Mouse (Mus musculus): ENCODE data around the gene Cmtm2b. TPM values are rescaled to one million over a fixed set of nuclear protein-coding genes. Genes with fewer than 3 reads are reported as not detected.
"Not testable (repeated sequence)": the region's sequence is repeated elsewhere in the genome, so short reads cannot be mapped to it uniquely, and the experiment has no call there.

Gene Cmtm2b
- polyA plus RNA-seq (2014; fragmentation: Nextera tagmentation; extraction: Ambion mirVana): not detected in 2 replicates

DNA sequence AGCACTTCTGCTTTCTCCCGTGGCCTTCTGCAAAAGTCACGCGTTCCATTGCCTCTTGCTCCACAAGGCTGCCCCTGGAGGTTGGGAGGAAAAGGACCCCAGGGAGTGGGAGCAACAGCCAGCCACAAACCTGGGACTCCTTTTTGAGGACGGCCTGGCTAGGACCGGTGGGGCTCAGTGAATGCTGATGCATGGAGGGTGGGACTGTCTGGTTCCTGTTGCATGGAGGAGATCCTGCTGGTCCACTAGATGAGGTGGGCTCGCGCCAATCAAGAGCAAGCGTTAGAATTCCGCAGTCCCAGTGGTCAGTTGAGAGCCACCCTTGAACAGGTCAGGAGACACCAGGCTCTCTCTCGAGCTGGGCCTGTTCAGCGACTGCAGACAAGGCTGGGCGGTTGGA lies at the start of gene Cmtm2b:
Gene Cmtm2b (plus strand): TSS at position 301 of the 400 bp plus-strand sequence.
- H3K27ac ChIP-seq (ENCODE audit: low read depth); H3K4me3 ChIP-seq (ENCODE audit: low read depth, low read length); H3K27me3 ChIP-seq (replicated peaks; ENCODE audit: control insufficient read depth, insufficient read depth, low read length); H3K9ac ChIP-seq (ENCODE audit: low read length); ATAC-seq (replicated peaks; ENCODE audit: low FRiP score, low TSS enrichment, low read depth); H3K4me2 ChIP-seq (ENCODE audit: low read length); H3K36me3 ChIP-seq (ENCODE audit: control insufficient read depth, insufficient read depth, low read length); DNase-seq (ENCODE audit: low spot score); H3K4me1 ChIP-seq (replicated peaks; ENCODE audit: control insufficient read depth, insufficient read depth, low read length); H3K9me3 ChIP-seq (ENCODE audit: control insufficient read depth, low read length): not testable (repeated sequence)
- 90% methylated on average over 12 of the region's 12 CpGs for WGBS

DNA sequence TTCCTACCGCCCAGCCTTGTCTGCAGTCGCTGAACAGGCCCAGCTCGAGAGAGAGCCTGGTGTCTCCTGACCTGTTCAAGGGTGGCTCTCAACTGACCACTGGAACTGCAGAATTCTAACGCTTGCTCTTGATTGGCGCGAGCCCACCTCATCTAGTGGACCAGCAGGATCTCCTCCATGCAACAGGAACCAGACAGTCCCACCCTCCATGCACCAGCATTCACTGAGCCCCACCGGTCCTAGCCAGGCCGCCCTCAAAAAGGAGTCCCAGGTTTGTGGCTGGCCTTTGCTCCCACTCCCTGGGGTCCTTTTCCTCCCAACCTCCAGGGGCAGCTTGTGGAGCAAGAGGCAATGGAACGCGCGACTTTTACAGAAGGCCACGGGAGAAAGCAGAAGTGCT lies 28.9 kb upstream of the Cmtm2b start, which contains the start of gene Cmtm2a:
Gene Cmtm2a (minus strand): TSS at position 101 of the 400 bp plus-strand sequence.
- H3K9me3 ChIP-seq (ENCODE audit: control insufficient read depth, low read length); ATAC-seq (replicated peaks; ENCODE audit: low FRiP score, low TSS enrichment, low read depth); DNase-seq (ENCODE audit: low spot score); H3K36me3 ChIP-seq (ENCODE audit: control insufficient read depth, insufficient read depth, low read length); H3K4me1 ChIP-seq (replicated peaks; ENCODE audit: control insufficient read depth, insufficient read depth, low read length); H3K4me2 ChIP-seq (ENCODE audit: low read length); H3K27ac ChIP-seq (ENCODE audit: low read depth); H3K9ac ChIP-seq (ENCODE audit: low read length); H3K27me3 ChIP-seq (replicated peaks; ENCODE audit: control insufficient read depth, insufficient read depth, low read length); H3K4me3 ChIP-seq (ENCODE audit: low read depth, low read length): not testable (repeated sequence)
- WGBS: 87% methylated on average over 11 of the region's 12 CpGs

DNA sequence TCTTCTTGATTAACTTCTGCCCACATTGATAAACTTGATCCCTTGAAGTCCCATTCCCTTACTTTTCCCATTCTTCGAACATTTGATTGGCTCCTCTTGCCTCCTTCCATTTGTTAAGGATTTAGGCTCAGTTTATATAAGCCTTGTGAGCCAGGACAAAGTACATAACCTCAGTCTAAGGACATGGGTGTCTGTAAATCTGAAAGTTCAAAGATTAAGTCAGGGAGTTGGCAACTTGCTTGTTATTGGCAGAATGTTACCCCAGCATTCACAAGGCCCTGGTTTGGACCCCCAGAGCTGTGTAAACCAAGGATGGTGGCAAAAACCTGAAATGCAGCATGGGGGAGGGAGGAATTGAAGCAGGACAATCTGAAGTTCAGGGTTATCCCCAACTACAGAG lies 27.6 kb upstream of the Cmtm2b start:
- no peaks in the 10 kb centered on the region for H3K36me3 ChIP-seq (ENCODE audit: control insufficient read depth, insufficient read depth, low read length)
- no peak overlapping the region for H3K4me2 ChIP-seq (ENCODE audit: low read length)
- no peak for DNase-seq (ENCODE audit: low spot score)
- H3K27ac ChIP-seq (ENCODE audit: low read depth): no peak overlapping the region
- H3K27me3 ChIP-seq (replicated peaks; ENCODE audit: control insufficient read depth, insufficient read depth, low read length): no peaks in the 10 kb centered on the region
- no peak overlapping the region for H3K9ac ChIP-seq (ENCODE audit: low read length)
- no peaks in the 10 kb centered on the region for H3K4me1 ChIP-seq (replicated peaks; ENCODE audit: control insufficient read depth, insufficient read depth, low read length)
- H3K4me3 ChIP-seq (ENCODE audit: low read depth, low read length): no peak overlapping the region
- ATAC-seq (replicated peaks; ENCODE audit: low FRiP score, low TSS enrichment, low read depth): no peak
- 94% methylated on average over 1 of the region's 1 CpGs for WGBS
- H3K9me3 ChIP-seq (ENCODE audit: control insufficient read depth, low read length): no peaks in the 10 kb centered on the region

GRCm38 (mm10) chr8:104301577-104301976 lies 20.5 kb upstream of the Cmtm2b start:
- not testable (repeated sequence) for H3K4me2 ChIP-seq (ENCODE audit: low read length); H3K9me3 ChIP-seq (ENCODE audit: control insufficient read depth, low read length); H3K36me3 ChIP-seq (ENCODE audit: control insufficient read depth, insufficient read depth, low read length); H3K4me3 ChIP-seq (ENCODE audit: low read depth, low read length); H3K27ac ChIP-seq (ENCODE audit: low read depth); H3K4me1 ChIP-seq (replicated peaks; ENCODE audit: control insufficient read depth, insufficient read depth, low read length); H3K27me3 ChIP-seq (replicated peaks; ENCODE audit: control insufficient read depth, insufficient read depth, low read length); ATAC-seq (replicated peaks; ENCODE audit: low FRiP score, low TSS enrichment, low read depth); DNase-seq (ENCODE audit: low spot score); H3K9ac ChIP-seq (ENCODE audit: low read length)
- WGBS: 25% methylated on average over 3 of the region's 3 CpGs

- DNase-seq (ENCODE audit: low spot score); H3K27ac ChIP-seq (ENCODE audit: low read depth); H3K36me3 ChIP-seq (ENCODE audit: control insufficient read depth, insufficient read depth, low read length); H3K9ac ChIP-seq (ENCODE audit: low read length); H3K4me2 ChIP-seq (ENCODE audit: low read length); ATAC-seq (replicated peaks; ENCODE audit: low FRiP score, low TSS enrichment, low read depth); H3K4me3 ChIP-seq (ENCODE audit: low read depth, low read length); H3K4me1 ChIP-seq (replicated peaks; ENCODE audit: control insufficient read depth, insufficient read depth, low read length); H3K9me3 ChIP-seq (ENCODE audit: control insufficient read depth, low read length); H3K27me3 ChIP-seq (replicated peaks; ENCODE audit: control insufficient read depth, insufficient read depth, low read length): not testable (repeated sequence)
- 91% methylated on average over 4 of the region's 4 CpGs for WGBS
These were observed 19.5 kb upstream of the Cmtm2b start for GRCm38 (mm10) chr8:104302536-104302935.

DNA sequence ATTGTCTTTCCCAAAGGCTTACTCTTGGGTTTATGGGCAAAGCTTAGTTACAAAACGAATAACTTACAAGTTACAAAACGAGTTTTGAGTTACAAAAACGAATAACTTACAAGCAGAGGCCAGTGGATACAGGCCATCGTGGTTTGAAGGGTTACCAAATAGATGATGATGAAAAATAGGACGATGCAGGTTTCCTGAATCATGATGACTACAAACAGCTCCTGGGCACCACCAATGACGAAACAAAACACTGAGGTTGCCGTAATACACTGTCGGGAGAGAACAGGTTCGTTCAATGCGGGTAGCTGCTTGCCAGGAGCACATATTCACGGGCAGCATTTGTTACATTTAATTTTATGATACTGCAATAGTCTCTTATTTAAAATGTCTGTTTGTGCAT lies 17.1 kb upstream of the Cmtm2b start:
- Histone ChIP-seq H3K27me3 (replicated peaks; ENCODE audit: control insufficient read depth, insufficient read depth, low read length) (no peaks in the 10 kb centered on the region), H3K9me3 (ENCODE audit: control insufficient read depth, low read length) (no peaks in the 10 kb centered on the region), H3K4me1 (replicated peaks; ENCODE audit: control insufficient read depth, insufficient read depth, low read length) (no peaks in the 10 kb centered on the region), H3K36me3 (ENCODE audit: control insufficient read depth, insufficient read depth, low read length) (no peaks in the 10 kb centered on the region), H3K9ac (ENCODE audit: low read length) (no peak overlapping the region), H3K4me2 (ENCODE audit: low read length) (no peak overlapping the region), H3K4me3 (ENCODE audit: low read depth, low read length) (no peak overlapping the region), H3K27ac (ENCODE audit: low read depth) (no peak overlapping the region)
- no peak for DNase-seq (ENCODE audit: low spot score)
- WGBS: 88% methylated on average over 11 of the region's 11 CpGs
- ATAC-seq (replicated peaks; ENCODE audit: low FRiP score, low TSS enrichment, low read depth): no peak

DNA sequence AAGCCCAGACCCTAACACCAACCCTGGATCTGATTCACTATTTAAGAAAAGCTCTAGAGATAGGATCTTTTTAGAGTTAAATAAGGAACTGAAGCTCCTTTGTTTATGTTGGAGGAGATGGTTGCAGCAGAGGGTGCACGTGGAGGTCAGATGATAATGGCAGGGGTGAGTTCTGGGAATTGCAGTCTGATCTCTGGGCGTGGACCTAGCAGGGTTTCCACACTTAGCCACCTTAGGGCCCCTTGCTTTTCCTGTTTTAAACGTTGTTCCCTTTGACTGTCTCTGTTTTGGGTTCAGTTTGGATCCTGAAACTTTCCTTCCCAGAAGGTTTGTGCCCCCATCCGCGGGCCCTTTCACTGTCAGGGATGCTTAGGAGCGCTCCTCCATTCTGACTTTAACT lies 13.7 kb upstream of the Cmtm2b start:
- not testable (repeated sequence) for H3K4me3 ChIP-seq (ENCODE audit: low read depth, low read length); H3K27ac ChIP-seq (ENCODE audit: low read depth); H3K4me1 ChIP-seq (replicated peaks; ENCODE audit: control insufficient read depth, insufficient read depth, low read length); H3K9me3 ChIP-seq (ENCODE audit: control insufficient read depth, low read length); DNase-seq (ENCODE audit: low spot score); H3K4me2 ChIP-seq (ENCODE audit: low read length); H3K9ac ChIP-seq (ENCODE audit: low read length); H3K36me3 ChIP-seq (ENCODE audit: control insufficient read depth, insufficient read depth, low read length); ATAC-seq (replicated peaks; ENCODE audit: low FRiP score, low TSS enrichment, low read depth); H3K27me3 ChIP-seq (replicated peaks; ENCODE audit: control insufficient read depth, insufficient read depth, low read length)
- 39% methylated on average over 6 of the region's 6 CpGs for WGBS

DNA sequence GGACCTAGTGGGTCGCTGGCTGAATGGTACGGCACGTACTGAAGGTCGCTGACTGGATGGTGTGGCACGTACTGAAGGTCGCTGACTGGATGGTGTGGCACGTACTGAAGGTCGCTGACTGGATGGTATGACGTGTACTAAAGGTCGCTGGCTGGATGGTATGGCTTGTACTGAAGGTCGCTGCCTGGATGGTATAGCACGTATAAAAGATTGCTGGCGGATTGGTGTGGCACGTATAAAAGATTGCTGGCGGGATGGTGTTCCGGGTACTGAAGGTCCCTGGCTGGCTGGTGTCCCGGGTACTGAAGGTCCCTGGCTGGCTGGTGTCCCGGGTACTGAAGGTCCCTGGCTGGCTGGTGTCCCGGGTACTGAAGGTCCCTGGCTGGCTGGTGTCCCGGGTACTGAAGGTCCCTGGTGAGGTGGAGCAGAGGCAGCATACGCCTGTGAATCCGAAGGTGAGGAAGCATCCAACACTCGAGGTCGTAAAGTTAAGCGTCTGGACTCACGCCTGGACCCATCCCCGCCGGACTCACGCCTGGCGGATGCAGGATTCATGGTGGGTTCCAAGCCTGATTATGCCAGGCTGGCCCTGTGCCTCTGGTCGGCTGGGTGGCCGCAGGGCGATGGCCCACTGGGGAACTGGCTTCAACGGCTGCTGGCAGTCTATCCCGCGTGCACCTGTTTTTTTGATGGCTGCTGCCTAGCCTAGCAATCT lies 12.4 kb upstream of the Cmtm2b start, which contains the start of the genes Gm45711 and Cmtm1:
Gene Gm45711 (minus strand): TSS at position 641 of the 715 bp plus-strand sequence.
Gene Cmtm1 (minus strand): TSS at position 705 of the 715 bp plus-strand sequence.
- not testable (repeated sequence) for H3K9me3 ChIP-seq (ENCODE audit: control insufficient read depth, low read length); DNase-seq (ENCODE audit: low spot score)

DNA sequence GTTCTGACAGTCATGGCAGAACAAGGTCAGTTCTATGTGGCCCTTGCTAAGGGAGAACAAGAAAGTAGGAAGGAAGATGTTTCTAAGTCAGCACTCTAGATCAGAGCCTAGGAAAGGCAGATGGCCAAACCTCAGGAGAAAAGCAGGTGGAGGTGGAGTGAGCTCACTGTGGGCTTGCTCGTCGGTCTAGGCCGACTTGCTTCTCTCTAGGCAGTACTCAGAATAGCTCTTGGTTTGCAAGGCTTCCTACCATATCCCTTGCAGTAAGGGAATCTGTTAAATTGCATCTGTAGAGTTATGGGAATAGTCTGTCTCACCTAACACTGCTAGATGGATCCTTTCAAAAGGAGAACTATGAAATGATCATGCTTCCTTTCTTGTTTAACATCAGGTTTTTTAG lies 10.0 kb upstream of the Cmtm2b start:
- WGBS: 88% methylated on average over 3 of the region's 3 CpGs

More for the DNA sequence above, 12.4 kb upstream of the Cmtm2b start, which contains the start of the genes Gm45711 and Cmtm1:
- H3K4me1 ChIP-seq (replicated peaks; ENCODE audit: control insufficient read depth, insufficient read depth, low read length); H3K4me3 ChIP-seq (ENCODE audit: low read depth, low read length); H3K9ac ChIP-seq (ENCODE audit: low read length); H3K27ac ChIP-seq (ENCODE audit: low read depth); H3K4me2 ChIP-seq (ENCODE audit: low read length); H3K27me3 ChIP-seq (replicated peaks; ENCODE audit: control insufficient read depth, insufficient read depth, low read length); H3K36me3 ChIP-seq (ENCODE audit: control insufficient read depth, insufficient read depth, low read length); ATAC-seq (replicated peaks; ENCODE audit: low FRiP score, low TSS enrichment, low read depth): not testable (repeated sequence)
- WGBS: 85% methylated on average over 34 of the region's 36 CpGs

More for the DNA sequence above, 10.0 kb upstream of the Cmtm2b start:
- H3K27ac ChIP-seq (ENCODE audit: low read depth); H3K4me1 ChIP-seq (replicated peaks; ENCODE audit: control insufficient read depth, insufficient read depth, low read length); H3K4me2 ChIP-seq (ENCODE audit: low read length); H3K9me3 ChIP-seq (ENCODE audit: control insufficient read depth, low read length); H3K9ac ChIP-seq (ENCODE audit: low read length); H3K4me3 ChIP-seq (ENCODE audit: low read depth, low read length); H3K27me3 ChIP-seq (replicated peaks; ENCODE audit: control insufficient read depth, insufficient read depth, low read length); ATAC-seq (replicated peaks; ENCODE audit: low FRiP score, low TSS enrichment, low read depth); DNase-seq (ENCODE audit: low spot score); H3K36me3 ChIP-seq (ENCODE audit: control insufficient read depth, insufficient read depth, low read length): not testable (repeated sequence)
